Mouse (Mus musculus) stomach, postnatal 0 days (tissue): ENCODE measurements around the gene Wnt3.

ENCODE experiments used
- CTCF ChIP-seq: IDR thresholded peaks from 2 replicates; pipeline ENCODE4 v1.5.1; 2016; ENCODE audit warnings: antibody characterized with exemption, low read depth, mild to moderate bottlenecking, moderate library complexity
- EP300 ChIP-seq: optimal IDR thresholded peaks from 2 replicates; pipeline ENCODE3; 2016; ENCODE audit warnings: antibody characterized with exemption

- TF ChIP-seq CTCF (no peak), EP300 (no peak)
Measured at GRCm38 (mm10) chr11:103774228-103774530, 229 bp downstream of the Wnt3 start.
